22 mouse cellular contexts compared by ENCODE assay signal in the genomic region with DNA sequence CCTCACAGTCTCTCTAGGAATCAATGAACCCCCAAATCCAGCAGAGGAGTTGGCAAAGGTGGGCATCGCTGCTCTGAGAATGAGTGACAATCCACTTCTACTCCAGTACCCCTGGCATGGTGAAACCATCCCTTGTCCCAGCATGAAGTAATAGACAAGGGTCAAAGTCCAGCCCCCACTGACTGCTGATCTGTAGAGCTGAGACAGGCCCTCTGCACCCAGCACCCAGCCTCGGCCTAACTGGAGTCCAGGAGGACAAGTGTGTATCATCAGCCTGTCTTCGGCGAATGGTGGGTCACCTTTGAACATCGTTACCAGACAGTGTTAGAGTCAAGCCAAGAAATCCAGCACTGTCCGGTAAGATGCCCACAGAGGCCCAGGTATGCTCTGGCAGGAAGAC. TPM values are rescaled to one million over a fixed set of nuclear protein-coding genes. Genes with fewer than 3 reads are reported as not detected.
DNase-seq lines count a peak whose midpoint lies in the region; ATAC-seq and TF ChIP-seq lines count a peak whose summit lies in the region.
"Had no signal": no experiment of that assay in that cellular context is flagged by ENCODE, and none has a peak within 500 bp of the region (broad histone marks: within the 10 kb centered on the region; RNA-seq: fewer than 3 reads in every experiment).

No protein-coding gene starts in this region.

- no peak for TF ChIP-seq EP300 in lung, postnatal 0 days (IDR thresholded peaks at IDR 0.05)

- peak; percentile 49 for DNase-seq in kidney, adult 18-20 months
- DNase-seq in kidney, postnatal 25 days: peak; percentile 65 to 89
- no peak for DNase-seq in thymus, postnatal 10 days (ENCODE audit: low spot score in 2 of 2)
- no peak for DNase-seq in lung, postnatal 0 days (ENCODE audit: low spot score)
- DNase-seq: adrenal gland, postnatal 36 days; cerebellum, adult 9-10 months; heart, postnatal 36 days; layer of hippocampus, adult 9-11 months; lung, adult 2 months; right cerebral cortex, postnatal 14 days had no signal

- H3K9ac ChIP-seq in kidney, embryonic 14.5 days (ENCODE audit: low read depth, low read length): no peak overlapping the region
- no peak overlapping the region for H3K9ac ChIP-seq in intestine, postnatal 0 days (ENCODE audit: low read depth, low read length)
- H3K9ac ChIP-seq in stomach, embryonic 16.5 days (ENCODE audit: low read length): no peak overlapping the region
- H3K9ac ChIP-seq in lung, postnatal 0 days (replicated peaks; ENCODE audit: low read depth): no peak overlapping the region
- H3K9ac ChIP-seq: forebrain, embryonic 13.5 days; heart, embryonic 15.5 days; hindbrain, embryonic 15.5 days; midbrain, embryonic 15.5 days; neural tube, embryonic 12.5 days had no signal

- H3K27ac ChIP-seq in kidney, embryonic 14.5 days (ENCODE audit: low read depth, low read length): no peak overlapping the region
- peak overlapping the region; percentile 90 for H3K27ac ChIP-seq in intestine, postnatal 0 days (ENCODE audit: low read depth, low read length)
- peak overlapping the region; percentile 5; the same call in 1 of the 2 replicates for H3K27ac ChIP-seq in stomach, embryonic 16.5 days (ENCODE audit: low read length)
- no peak overlapping the region for H3K27ac ChIP-seq in lung, postnatal 0 days (ENCODE audit: low read length)
- H3K27ac ChIP-seq: forebrain, embryonic 13.5 days; heart, embryonic 15.5 days; hindbrain, embryonic 15.5 days; midbrain, embryonic 15.5 days; neural tube, embryonic 12.5 days had no signal

- H3K4me3 ChIP-seq in kidney, embryonic 14.5 days (ENCODE audit: low read length): no peak overlapping the region
- peak overlapping the region; percentile 5; the same call in 1 of the 2 replicates for H3K4me3 ChIP-seq in intestine, postnatal 0 days (ENCODE audit: low read depth, low read length)
- no peak overlapping the region for H3K4me3 ChIP-seq in stomach, embryonic 16.5 days (replicated peaks; ENCODE audit: low read length)
- no peak overlapping the region for H3K4me3 ChIP-seq in lung, postnatal 0 days (ENCODE audit: low read depth, low read length)
- H3K4me3 ChIP-seq: forebrain, embryonic 13.5 days; heart, embryonic 15.5 days; hindbrain, embryonic 15.5 days; midbrain, embryonic 15.5 days; neural tube, embryonic 12.5 days had no signal

- ATAC-seq in kidney, embryonic 14.5 days (ENCODE audit: low FRiP score, low TSS enrichment): no peak
- peak; percentile 69 for ATAC-seq in intestine, postnatal 0 days
- no peak for ATAC-seq in stomach, embryonic 16.5 days (ENCODE audit: insufficient read depth, low FRiP score)
- ATAC-seq in megakaryocyte-erythroid progenitor cell, adult 5-6 weeks (replicated peaks; ENCODE audit: low FRiP score, low TSS enrichment, poor library complexity, severe bottlenecking): no peak
- ATAC-seq in lung, postnatal 0 days: no peak
- ATAC-seq: forebrain, embryonic 13.5 days; midbrain, embryonic 15.5 days had no signal

- H3K9me3 ChIP-seq in kidney, embryonic 14.5 days (ENCODE audit: control insufficient read depth, low read length): no peaks in the 10 kb centered on the region
- H3K9me3 ChIP-seq in intestine, postnatal 0 days (ENCODE audit: control insufficient read depth): no peaks in the 10 kb centered on the region
- H3K9me3 ChIP-seq in stomach, embryonic 16.5 days (replicated peaks; ENCODE audit: control insufficient read depth, low read length): no peaks in the 10 kb centered on the region
- no peaks in the 10 kb centered on the region for H3K9me3 ChIP-seq in lung, postnatal 0 days (ENCODE audit: low read length)
- H3K9me3 ChIP-seq: forebrain, embryonic 13.5 days; heart, embryonic 15.5 days; hindbrain, embryonic 15.5 days; midbrain, embryonic 15.5 days; neural tube, embryonic 12.5 days had no signal

- H3K4me2 ChIP-seq in kidney, embryonic 14.5 days (replicated peaks; ENCODE audit: low read depth, low read length): no peak overlapping the region
- peak overlapping the region; percentile 68 for H3K4me2 ChIP-seq in intestine, postnatal 0 days (replicated peaks; ENCODE audit: low read depth)
- peak overlapping the region; percentile 50 for H3K4me2 ChIP-seq in stomach, embryonic 16.5 days (ENCODE audit: low read depth, low read length)
- no peak overlapping the region for H3K4me2 ChIP-seq in lung, postnatal 0 days (replicated peaks; ENCODE audit: low read depth, low read length)
- H3K4me2 ChIP-seq: forebrain, embryonic 13.5 days; heart, embryonic 15.5 days; hindbrain, embryonic 15.5 days; midbrain, embryonic 15.5 days; neural tube, embryonic 12.5 days had no signal

- no peaks in the 10 kb centered on the region for H3K4me1 ChIP-seq in kidney, embryonic 14.5 days (ENCODE audit: control insufficient read depth, insufficient read depth, low read length)
- H3K4me1 ChIP-seq in intestine, postnatal 0 days (replicated peaks; ENCODE audit: control insufficient read depth, insufficient read depth, low read length): peaks cover 11% of the 10 kb centered on the region; the same call in 1 of the 2 replicates
- no peaks in the 10 kb centered on the region; the same call in 1 of the 2 replicates for H3K4me1 ChIP-seq in stomach, embryonic 16.5 days (ENCODE audit: control insufficient read depth, insufficient read depth, low read length)
- no peaks in the 10 kb centered on the region for H3K4me1 ChIP-seq in lung, postnatal 0 days (ENCODE audit: insufficient read depth, low read depth, low read length)
- H3K4me1 ChIP-seq: forebrain, embryonic 13.5 days; hindbrain, embryonic 15.5 days; midbrain, embryonic 15.5 days; neural tube, embryonic 12.5 days had no signal

- TF ChIP-seq CTCF in intestine, postnatal 0 days (IDR thresholded peaks at IDR 0.05; ENCODE audit: low read depth): no peak
- TF ChIP-seq CTCF in lung, postnatal 0 days (IDR thresholded peaks at IDR 0.05): no peak

- 93% methylated on average over 6 of the region's 6 CpGs for WGBS in kidney, embryonic 14.5 days
- 43% methylated on average over 6 of the region's 6 CpGs for WGBS in intestine, postnatal 0 days
- WGBS in stomach, embryonic 16.5 days: 87% methylated on average over 6 of the region's 6 CpGs
- 93% methylated on average over 6 of the region's 6 CpGs for WGBS in lung, postnatal 0 days

- no peaks in the 10 kb centered on the region for H3K27me3 ChIP-seq in kidney, embryonic 14.5 days (ENCODE audit: control insufficient read depth, insufficient read depth, low read length)
- no peaks in the 10 kb centered on the region for H3K27me3 ChIP-seq in intestine, postnatal 0 days (replicated peaks; ENCODE audit: control insufficient read depth, insufficient read depth, low read length)
- no peaks in the 10 kb centered on the region for H3K27me3 ChIP-seq in stomach, embryonic 16.5 days (ENCODE audit: control insufficient read depth, insufficient read depth, low read length)
- H3K27me3 ChIP-seq in lung, postnatal 0 days (replicated peaks; ENCODE audit: insufficient read depth, low read length): no peaks in the 10 kb centered on the region
- H3K27me3 ChIP-seq: hindbrain, embryonic 15.5 days; midbrain, embryonic 15.5 days had no signal

- H3K36me3 ChIP-seq in kidney, embryonic 14.5 days (ENCODE audit: control insufficient read depth, insufficient read depth, low read length): no peaks in the 10 kb centered on the region
- no peaks in the 10 kb centered on the region for H3K36me3 ChIP-seq in intestine, postnatal 0 days (ENCODE audit: control insufficient read depth, insufficient read depth)
- no peaks in the 10 kb centered on the region for H3K36me3 ChIP-seq in stomach, embryonic 16.5 days (ENCODE audit: control insufficient read depth, insufficient read depth, low read length)
- H3K36me3 ChIP-seq in lung, postnatal 0 days (ENCODE audit: insufficient read depth, low read length): no peaks in the 10 kb centered on the region
- H3K36me3 ChIP-seq: heart, embryonic 15.5 days; hindbrain, embryonic 15.5 days; midbrain, embryonic 15.5 days; neural tube, embryonic 12.5 days had no signal

RNA-seq across cellular contexts. Expression of gene Ttll10, which starts 4.6 kb away (rescaled TPM):
- 3.5 and 6.0 TPM in 2 replicates for polyA plus RNA-seq in kidney, embryonic 14.5 days (2014; fragmentation: Nextera tagmentation; extraction: Ambion mirVana)
- 2.1 and 2.6 TPM in 2 replicates for polyA plus RNA-seq in intestine, postnatal 0 days (2015; fragmentation: Nextera tagmentation; extraction: Ambion mirVana)
- 4.6 and 5.0 TPM in 2 replicates for polyA plus RNA-seq in stomach, embryonic 16.5 days (2015; fragmentation: Nextera tagmentation; extraction: Ambion mirVana)
- total RNA-seq in megakaryocyte-erythroid progenitor cell, adult 5-6 weeks (2014; fragmentation: Nextera tagmentation): not detected in 2 replicates
- total RNA-seq in megakaryocyte-erythroid progenitor cell, adult 5-6 weeks (2017): not detected in 2 replicates
- 2.1 and 2.5 TPM in 2 replicates for polyA plus RNA-seq in lung, postnatal 0 days (2015; fragmentation: Nextera tagmentation; extraction: Ambion mirVana)
- total RNA-seq: gastrocnemius, adult 8-10 months; heart, postnatal 36 days; left cerebral cortex, adult 18-20 months; left cerebral cortex, postnatal 36 days had no signal
- polyA plus RNA-seq: forebrain, embryonic 13.5 days; hindbrain, embryonic 15.5 days; midbrain, embryonic 15.5 days had no signal

RNA-seq across cellular contexts. Expression of gene Tnfrsf18, which starts 28.6 kb away (rescaled TPM):
- 2.3 and 2.8 TPM in 2 replicates for polyA plus RNA-seq in kidney, embryonic 14.5 days (2014; fragmentation: Nextera tagmentation; extraction: Ambion mirVana)
- 0.55 and 0.56 TPM in 2 replicates for polyA plus RNA-seq in intestine, postnatal 0 days (2015; fragmentation: Nextera tagmentation; extraction: Ambion mirVana)
- polyA plus RNA-seq in stomach, embryonic 16.5 days (2015; fragmentation: Nextera tagmentation; extraction: Ambion mirVana): 2.4 and 3.1 TPM in 2 replicates
- 3.7 and 7.5 TPM in 2 replicates for total RNA-seq in megakaryocyte-erythroid progenitor cell, adult 5-6 weeks (2014; fragmentation: Nextera tagmentation)
- 2.6 and 7.0 TPM in 2 replicates for total RNA-seq in megakaryocyte-erythroid progenitor cell, adult 5-6 weeks (2017)
- 1.6 and 1.9 TPM in 2 replicates for polyA plus RNA-seq in lung, postnatal 0 days (2015; fragmentation: Nextera tagmentation; extraction: Ambion mirVana)
- total RNA-seq: gastrocnemius, adult 8-10 months; heart, postnatal 36 days; left cerebral cortex, adult 18-20 months; left cerebral cortex, postnatal 36 days had no signal

RNA-seq across cellular contexts. Expression of gene Tnfrsf4, which starts 41.0 kb away (rescaled TPM):
- 0.76 and 0.77 TPM in 2 replicates for polyA plus RNA-seq in kidney, embryonic 14.5 days (2014; fragmentation: Nextera tagmentation; extraction: Ambion mirVana)
- polyA plus RNA-seq in intestine, postnatal 0 days (2015; fragmentation: Nextera tagmentation; extraction: Ambion mirVana): 0.14 and 0.35 TPM in 2 replicates
- polyA plus RNA-seq in stomach, embryonic 16.5 days (2015; fragmentation: Nextera tagmentation; extraction: Ambion mirVana): 0.30 and 0.87 TPM in 2 replicates
- total RNA-seq in megakaryocyte-erythroid progenitor cell, adult 5-6 weeks (2014; fragmentation: Nextera tagmentation): 2.5 and 6.9 TPM in 2 replicates
- total RNA-seq in megakaryocyte-erythroid progenitor cell, adult 5-6 weeks (2017): 1.8 and 5.6 TPM in 2 replicates
- polyA plus RNA-seq in lung, postnatal 0 days (2015; fragmentation: Nextera tagmentation; extraction: Ambion mirVana): 4.9 and 5.2 TPM in 2 replicates

RNA-seq across cellular contexts. Expression of gene 9430015G10Rik, which starts 55.2 kb away (rescaled TPM):
- polyA plus RNA-seq in kidney, embryonic 14.5 days (2014; fragmentation: Nextera tagmentation; extraction: Ambion mirVana): 30.2 and 47.3 TPM in 2 replicates
- 3.4 and 3.5 TPM in 2 replicates for polyA plus RNA-seq in intestine, postnatal 0 days (2015; fragmentation: Nextera tagmentation; extraction: Ambion mirVana)
- polyA plus RNA-seq in stomach, embryonic 16.5 days (2015; fragmentation: Nextera tagmentation; extraction: Ambion mirVana): 26.8 and 32.3 TPM in 2 replicates
- total RNA-seq in megakaryocyte-erythroid progenitor cell, adult 5-6 weeks (2014; fragmentation: Nextera tagmentation): 42.9 and 43.3 TPM in 2 replicates
- 33.9 and 38.2 TPM in 2 replicates for total RNA-seq in megakaryocyte-erythroid progenitor cell, adult 5-6 weeks (2017)
- polyA plus RNA-seq in lung, postnatal 0 days (2015; fragmentation: Nextera tagmentation; extraction: Ambion mirVana): 5.9 and 6.8 TPM in 2 replicates

Comparison
In these comparisons a context has a peak if more than half of its experiments do, and no peak if none do; other contexts are left out.
1. DNase-seq: peak in kidney, adult 18-20 months (single experiment) and kidney, postnatal 25 days (2 of 2); none in thymus, postnatal 10 days (0 of 2) and lung, postnatal 0 days (single experiment).
2. H3K27ac ChIP-seq: peak in intestine, postnatal 0 days (single experiment) and stomach, embryonic 16.5 days (single experiment); none in kidney, embryonic 14.5 days (single experiment) and lung, postnatal 0 days (single experiment).
3. H3K4me2 ChIP-seq: peak in intestine, postnatal 0 days (single experiment) and stomach, embryonic 16.5 days (single experiment); none in kidney, embryonic 14.5 days (single experiment) and lung, postnatal 0 days (single experiment).